Mouse (Mus musculus) kidney, embryonic 16.5 days (tissue): ENCODE data around the gene Speer3. TPM values are rescaled to one million over a fixed set of nuclear protein-coding genes. Genes with fewer than 3 reads are reported as not detected.
"Not testable (repeated sequence)": the region's sequence is repeated elsewhere in the genome, so short reads cannot be mapped to it uniquely, and the experiment has no call there.

Source experiments
- ATAC-seq: fragments of 200-750 bp; cut with Nextera tagmentation; 2 replicates; pipeline ENCODE4 v1.8.0; 2017; ENCODE audit warnings: moderate TSS enrichment; ENCODE audit not compliant: low FRiP score, low TSS enrichment
- H3K27ac ChIP-seq: fragments of 300-500 bp; sonication (generic); 2 replicates; pipeline ENCODE4 v1.5.1; 2014; ENCODE audit warnings: low read length
- H3K27me3 ChIP-seq: fragments of 300-500 bp; sonication (generic); 2 replicates; pipeline ENCODE4 v1.6.1; 2014; ENCODE audit warnings: low read length, control low read depth, mixed read lengths; ENCODE audit not compliant: insufficient read depth
- H3K36me3 ChIP-seq: fragments of 300-500 bp; sonication (generic); 2 replicates; pipeline ENCODE4 v1.6.1; 2014; ENCODE audit warnings: low read length, control low read depth, mixed read lengths; ENCODE audit not compliant: insufficient read depth
- H3K4me1 ChIP-seq: fragments of 300-500 bp; sonication (generic); 2 replicates; pipeline ENCODE4 v1.6.1; 2014; ENCODE audit warnings: low read length, control low read depth, mixed read lengths; ENCODE audit not compliant: insufficient read depth
- H3K4me2 ChIP-seq: fragments of 300-500 bp; sonication (generic); replicated peaks from 2 replicates; pipeline ENCODE4 v1.6.1; 2014; ENCODE audit warnings: low read depth, low read length
- H3K4me3 ChIP-seq: fragments of 300-500 bp; sonication (generic); 2 replicates; pipeline ENCODE4 v1.5.1; 2014; ENCODE audit warnings: mild to moderate bottlenecking, low read length
- H3K9ac ChIP-seq: fragments of 300-500 bp; sonication (generic); replicated peaks from 2 replicates; pipeline ENCODE4 v1.6.1; 2014; ENCODE audit warnings: low read length
- H3K9me3 ChIP-seq: fragments of 300-500 bp; sonication (generic); 2 replicates; pipeline ENCODE4 v1.6.1; 2016; ENCODE audit warnings: low read length, control low read depth
- WGBS: fragments of 180-500 bp; shearing (Covaris S2); extraction: QIAGEN DNeasy Blood & Tissue Kit; methylation state at CpG from one replicate; pipeline ENCODE4 v1.1.7; 2014; 5-methylcytosine and 5-hydroxymethylcytosine counted together
- polyA plus RNA-seq: library from polyadenylated mRNA; unstranded; fragments of >200 nt; fragmentation: Nextera tagmentation; extraction: Ambion mirVana; gene quantifications from 2 replicates; pipeline ENCODE4 v1.2.1, GENCODE M21; 2015

The Speer3 gene
- not detected in 2 replicates for polyA plus RNA-seq

- Histone ChIP-seq H3K4me3 (no peak within 1 kb of the TSS), H3K36me3 (no peaks in the 10 kb centered on the region), H3K27me3 (no peaks in the 10 kb centered on the region), H3K4me2 (no peak within 1 kb of the TSS), H3K27ac (no peak within 1 kb of the TSS), H3K9ac (no peak within 1 kb of the TSS), H3K9me3 (no peaks in the 10 kb centered on the region), H3K4me1 (no peaks in the 10 kb centered on the region)
- ATAC-seq = no peak
- 70% methylated on average over 1 of the region's 1 CpGs for WGBS
Measured at GRCm38 (mm10) chr5:13791319-13791718, at the start of gene Speer3. Gene Speer3 (plus strand): TSS chr5:13791619.

- WGBS = 69% methylated on average over 2 of the region's 2 CpGs
- H3K9ac ChIP-seq, H3K27me3 ChIP-seq, H3K36me3 ChIP-seq, H3K4me3 ChIP-seq, H3K9me3 ChIP-seq, H3K27ac ChIP-seq, H3K4me1 ChIP-seq, H3K4me2 ChIP-seq, ATAC-seq: not testable (repeated sequence)
Measured at GRCm38 (mm10) chr5:13810496-13810895, 19.1 kb downstream of the Speer3 start.

GRCm38 (mm10) chr5:13825108-13825507 lies 33.7 kb downstream of the Speer3 start:
- H3K27me3 ChIP-seq = no peaks in the 10 kb centered on the region
- H3K27ac ChIP-seq = no peak overlapping the region
- H3K4me2 ChIP-seq = no peak overlapping the region
- no peaks in the 10 kb centered on the region for H3K4me1 ChIP-seq
- no peak; the same call in 1 of the 2 replicates for ATAC-seq
- no peak overlapping the region for H3K9ac ChIP-seq
- H3K9me3 ChIP-seq = no peaks in the 10 kb centered on the region
- H3K4me3 ChIP-seq = no peak overlapping the region
- H3K36me3 ChIP-seq = no peaks in the 10 kb centered on the region

GRCm38 (mm10) chr5:13826708-13827107 lies 35.3 kb downstream of the Speer3 start:
- H3K9ac ChIP-seq = no peak overlapping the region
- no peak overlapping the region for H3K4me3 ChIP-seq
- no peak overlapping the region for H3K4me2 ChIP-seq
- H3K27ac ChIP-seq = no peak overlapping the region
- no peaks in the 10 kb centered on the region for H3K9me3 ChIP-seq
- no peak for ATAC-seq
- no peaks in the 10 kb centered on the region for H3K27me3 ChIP-seq
- no peaks in the 10 kb centered on the region for H3K4me1 ChIP-seq
- no peaks in the 10 kb centered on the region for H3K36me3 ChIP-seq

DNA sequence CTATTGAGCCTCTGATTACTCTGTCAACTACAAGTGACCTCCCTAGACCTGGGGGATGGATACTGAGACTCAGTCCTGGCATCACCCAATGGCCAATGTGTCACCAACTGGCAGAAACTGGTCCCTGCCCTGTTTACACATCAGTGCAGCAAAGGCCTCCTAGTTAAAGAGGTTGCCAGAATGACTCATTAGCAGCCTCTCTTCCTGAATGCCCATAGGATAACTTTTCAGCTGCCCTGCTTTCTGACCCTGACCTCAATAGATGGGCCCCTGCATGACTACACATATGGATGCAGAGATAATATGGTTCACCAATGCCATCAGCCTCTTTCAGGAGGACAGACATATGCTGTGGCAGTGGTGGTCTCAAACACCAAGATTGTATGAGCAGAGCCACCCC lies 52.9 kb downstream of the Speer3 start:
- ATAC-seq = no peak
- H3K4me2 ChIP-seq = no peak overlapping the region

More for the DNA sequence above, 52.9 kb downstream of the Speer3 start:
- Histone ChIP-seq H3K36me3 (no peaks in the 10 kb centered on the region), H3K9me3 (no peaks in the 10 kb centered on the region), H3K9ac (no peak overlapping the region), H3K4me3 (no peak overlapping the region), H3K27me3 (no peaks in the 10 kb centered on the region), H3K4me1 (no peaks in the 10 kb centered on the region), H3K27ac (no peak overlapping the region)

Other genes starting within 250 kb of the Speer3 start
- gene Sema3e, start 233.7 kb downstream of the Speer3 start, polyA plus RNA-seq = 2.6 and 3.1 TPM in 2 replicates